Mouse (Mus musculus) liver, embryonic 12.5 days (tissue): ENCODE measurements around the gene Krt10. TPM values are rescaled to one million over a fixed set of nuclear protein-coding genes. Genes with fewer than 3 reads are reported as not detected.

Experiments
- ATAC-seq: fragments of 200-750 bp; cut with Nextera tagmentation; 2 replicates; pipeline ENCODE4 v1.8.0; 2017; ENCODE audit warnings: moderate number of reproducible peaks, mild to moderate bottlenecking, moderate library complexity
- H3K27ac ChIP-seq: fragments of 300-500 bp; sonication (generic); 2 replicates; pipeline ENCODE4 v1.5.1; 2016; ENCODE audit warnings: mild to moderate bottlenecking
- H3K27me3 ChIP-seq: fragments of 300-500 bp; sonication (generic); replicated peaks from 2 replicates; pipeline ENCODE4 v1.6.1; 2016; ENCODE audit warnings: mild to moderate bottlenecking, moderate library complexity
- H3K36me3 ChIP-seq: fragments of 300-500 bp; sonication (generic); 2 replicates; pipeline ENCODE4 v1.6.1; 2016; ENCODE audit warnings: mild to moderate bottlenecking, moderate library complexity
- H3K4me1 ChIP-seq: fragments of 300-500 bp; sonication (generic); 2 replicates; pipeline ENCODE4 v1.6.1; 2016
- H3K4me2 ChIP-seq: fragments of 300-500 bp; sonication (generic); 2 replicates; pipeline ENCODE4 v1.6.1; 2016; ENCODE audit warnings: mild to moderate bottlenecking, moderate library complexity
- H3K4me3 ChIP-seq: fragments of 300-500 bp; sonication (generic); 2 replicates; pipeline ENCODE4 v1.5.1; 2016; ENCODE audit warnings: mild to moderate bottlenecking, moderate library complexity
- H3K9ac ChIP-seq: fragments of 300-500 bp; sonication (generic); 2 replicates; pipeline ENCODE4 v1.6.1; 2016; ENCODE audit warnings: mild to moderate bottlenecking, moderate library complexity
- H3K9me3 ChIP-seq: fragments of 300-500 bp; sonication (generic); replicated peaks from 2 replicates; pipeline ENCODE4 v1.6.1; 2016; ENCODE audit warnings: mild to moderate bottlenecking, moderate library complexity
- WGBS: fragments of 180-500 bp; shearing (Covaris S2); methylation state at CpG from one replicate; pipeline ENCODE4 v1.1.7; 2016; ENCODE audit not compliant: insufficient replicate concordance; 5-methylcytosine and 5-hydroxymethylcytosine counted together
- polyA plus RNA-seq: library from polyadenylated mRNA; unstranded; fragments of >200 nt; fragmentation: Nextera tagmentation; extraction: Ambion mirVana; gene quantifications from 2 replicates; pipeline ENCODE4 v1.2.1, GENCODE M21; 2016

Gene Krt10
- polyA plus RNA-seq, 1 experiment from 2014 or later: 5.2 TPM

DNA sequence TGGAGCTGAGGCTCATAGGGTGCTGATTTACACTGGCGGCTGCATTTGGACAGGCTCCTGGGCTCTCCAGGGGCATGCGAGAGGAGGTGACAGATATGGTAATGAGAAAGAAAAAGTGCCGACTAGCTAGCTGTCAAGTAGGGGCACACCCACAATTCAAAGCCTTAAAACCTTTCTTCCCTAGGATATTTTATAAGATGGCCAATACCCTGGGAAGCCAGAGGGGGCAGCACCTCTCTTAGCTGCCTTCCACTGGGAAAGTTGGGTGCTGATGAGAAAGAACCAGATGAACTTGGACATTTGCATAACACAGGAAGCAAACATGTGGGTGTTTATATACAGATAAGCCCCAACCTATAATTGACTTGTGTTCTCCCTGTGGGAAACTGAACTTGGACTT is 19.9 kb downstream of the Krt10 start:
- no peak for ATAC-seq
- 24% methylated on average over 3 of the region's 3 CpGs for WGBS

DNA sequence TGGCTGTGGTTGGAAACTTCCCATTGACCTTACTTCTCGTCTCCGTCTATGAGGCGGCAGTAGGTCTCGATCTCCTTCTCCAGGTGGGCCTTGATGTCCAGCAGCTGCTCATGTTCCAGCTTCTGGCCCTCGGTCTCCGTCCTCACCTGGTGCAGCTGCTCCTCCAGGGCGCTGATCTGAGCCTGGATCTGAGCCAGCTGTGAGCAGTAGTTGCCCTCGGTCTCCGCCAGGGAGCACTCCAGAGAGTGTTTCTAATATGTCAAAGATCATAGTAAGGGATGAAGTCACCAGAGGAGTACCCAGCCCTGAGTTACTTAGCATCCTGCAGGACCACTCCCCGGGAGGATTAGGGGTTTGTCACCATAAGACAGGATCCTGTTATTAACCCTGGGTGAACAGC is 22.4 kb downstream of the Krt10 start:
- no peaks in the 10 kb centered on the region for H3K4me1 ChIP-seq
- WGBS: 31% methylated on average over 10 of the region's 10 CpGs
- no peak overlapping the region for H3K4me3 ChIP-seq
- no peaks in the 10 kb centered on the region for H3K36me3 ChIP-seq
- H3K27ac ChIP-seq: no peak overlapping the region
- ATAC-seq: no peak
- peaks cover 11% of the 10 kb centered on the region; the same call in 1 of the 2 replicates for H3K27me3 ChIP-seq
- no peak overlapping the region for H3K9ac ChIP-seq
- no peaks in the 10 kb centered on the region for H3K9me3 ChIP-seq
- H3K4me2 ChIP-seq: no peak overlapping the region

More for the DNA sequence above, 19.9 kb downstream of the Krt10 start:
- H3K4me1 ChIP-seq: no peaks in the 10 kb centered on the region
- no peak overlapping the region for H3K27ac ChIP-seq
- no peak overlapping the region for H3K4me2 ChIP-seq
- H3K9me3 ChIP-seq: no peaks in the 10 kb centered on the region
- no peak overlapping the region for H3K4me3 ChIP-seq
- no peak overlapping the region for H3K9ac ChIP-seq
- peaks cover 11% of the 10 kb centered on the region; the same call in 1 of the 2 replicates for H3K27me3 ChIP-seq
- H3K36me3 ChIP-seq: no peaks in the 10 kb centered on the region

DNA sequence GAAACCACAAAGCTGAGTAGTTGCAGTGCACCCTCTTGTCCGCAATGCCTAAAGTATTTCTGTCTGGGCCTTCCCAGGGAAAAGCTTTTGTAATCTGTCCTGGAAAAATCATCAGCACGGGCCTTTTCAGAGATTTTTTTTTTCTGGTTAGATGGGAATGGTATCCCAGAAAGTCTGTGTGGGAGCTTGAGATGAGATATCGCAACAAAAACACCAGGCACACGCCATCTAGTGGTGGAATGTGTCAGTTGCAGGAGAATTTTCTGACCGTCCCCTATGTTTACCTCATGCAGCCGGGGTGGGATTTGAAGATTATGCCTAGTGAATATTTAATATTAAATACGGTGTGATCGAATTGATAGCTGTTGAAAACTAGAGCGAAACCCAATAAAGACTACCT is 24.8 kb downstream of the Krt10 start:
- Histone ChIP-seq H3K4me3 (no peak overlapping the region), H3K4me2 (no peak overlapping the region), H3K36me3 (no peaks in the 10 kb centered on the region), H3K9ac (no peak overlapping the region), H3K27ac (no peak overlapping the region), H3K9me3 (no peaks in the 10 kb centered on the region), H3K4me1 (no peaks in the 10 kb centered on the region), H3K27me3 (peaks cover 11% of the 10 kb centered on the region; the same call in 1 of the 2 replicates)
- no peak for ATAC-seq
- WGBS: 18% methylated on average over 9 of the region's 9 CpGs

GRCm38 (mm10) chr11:99361423-99361822 is 27.7 kb downstream of the Krt10 start:
- Histone ChIP-seq H3K27me3 (peaks cover 4% of the 10 kb centered on the region; the same call in 1 of the 2 replicates), H3K36me3 (no peaks in the 10 kb centered on the region), H3K4me1 (no peaks in the 10 kb centered on the region), H3K9me3 (no peaks in the 10 kb centered on the region), H3K9ac (no peak overlapping the region), H3K4me2 (no peak overlapping the region), H3K27ac (no peak overlapping the region), H3K4me3 (no peak overlapping the region)
- ATAC-seq: no peak
- 77% methylated on average over 8 of the region's 8 CpGs for WGBS

GRCm38 (mm10) chr11:99351004-99351403 is 38.2 kb downstream of the Krt10 start, which contains the start of gene Krt27:
Gene Krt27 (minus strand): TSS chr11:99351104.
- no peaks in the 10 kb centered on the region for H3K4me1 ChIP-seq

DNA sequence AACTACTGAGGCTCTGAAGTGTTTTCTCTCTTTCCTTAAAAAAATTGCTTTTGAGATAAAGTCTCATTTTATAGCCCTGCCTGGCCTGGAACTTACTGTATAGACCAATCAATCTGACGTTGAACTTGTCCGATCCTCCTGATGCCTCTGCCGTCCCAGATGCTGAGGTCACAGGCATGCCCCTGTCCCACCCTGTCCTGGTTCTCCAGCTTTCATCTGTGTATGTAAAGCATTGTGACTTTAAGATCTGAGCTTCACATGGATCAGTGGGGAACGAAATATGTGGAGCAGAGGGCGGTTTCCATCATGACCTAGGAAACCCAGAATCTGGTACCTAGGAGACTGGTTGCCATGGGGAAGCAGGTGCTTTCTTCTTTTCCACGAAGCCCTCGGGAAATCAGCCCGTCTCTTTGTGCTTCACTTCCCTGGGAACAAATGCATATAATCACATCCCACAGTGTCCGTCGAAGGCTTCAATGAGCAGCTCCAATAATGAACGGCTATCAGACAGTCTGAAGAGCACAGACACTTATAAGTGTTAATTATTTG is 49.8 kb downstream of the Krt10 start:
- Histone ChIP-seq H3K27me3 (no peaks in the 10 kb centered on the region), H3K9me3 (no peaks in the 10 kb centered on the region), H3K9ac (no peak overlapping the region), H3K36me3 (no peaks in the 10 kb centered on the region), H3K27ac (no peak overlapping the region), H3K4me2 (no peak overlapping the region), H3K4me1 (no peaks in the 10 kb centered on the region), H3K4me3 (no peak overlapping the region)
- no peak for ATAC-seq
- WGBS: 68% methylated on average over 11 of the region's 11 CpGs

More at GRCm38 (mm10) chr11:99351004-99351403, 38.2 kb downstream of the Krt10 start, which contains the start of gene Krt27:
- WGBS: 63% methylated on average over 12 of the region's 12 CpGs
- no peak within 1 kb of the TSS for H3K9ac ChIP-seq
- no peaks in the 10 kb centered on the region for H3K36me3 ChIP-seq
- no peak within 1 kb of the TSS for H3K27ac ChIP-seq
- no peak within 1 kb of the TSS for H3K4me2 ChIP-seq
- H3K9me3 ChIP-seq: no peaks in the 10 kb centered on the region
- H3K4me3 ChIP-seq: no peak within 1 kb of the TSS
- H3K27me3 ChIP-seq: peaks cover 3% of the 10 kb centered on the region; the same call in 1 of the 2 replicates
- no peak for ATAC-seq

- Histone ChIP-seq H3K27ac (no peak within 1 kb of the TSS), H3K36me3 (no peaks in the 10 kb centered on the region)
- whole genome bisulfite sequencing: 79% methylated on average over 11 of the region's 11 CpGs
These were observed 51.3 kb downstream of the Krt10 start, which contains the start of gene Krt26 for GRCm38 (mm10) chr11:99337866-99338265. Gene Krt26 (minus strand): TSS chr11:99337966.

More at GRCm38 (mm10) chr11:99337866-99338265, 51.3 kb downstream of the Krt10 start, which contains the start of gene Krt26:
- H3K9me3 ChIP-seq: no peaks in the 10 kb centered on the region
- no peaks in the 10 kb centered on the region for H3K27me3 ChIP-seq
- no peak within 1 kb of the TSS for H3K9ac ChIP-seq
- no peak within 1 kb of the TSS for H3K4me3 ChIP-seq
- ATAC-seq: no peak
- H3K4me1 ChIP-seq: no peaks in the 10 kb centered on the region
- H3K4me2 ChIP-seq: no peak within 1 kb of the TSS

Other genes starting within 250 kb of the Krt10 start
- gene Ccr7, start 234.3 kb downstream of the Krt10 start, polyA plus RNA-seq: 0.39 and 0.44 TPM in 2 replicates
- gene Smarce1, start 158.3 kb downstream of the Krt10 start, polyA plus RNA-seq: 114 and 115 TPM in 2 replicates
- 0.04 and 0.08 TPM in 2 replicates for gene Krt222, start 145.3 kb downstream of the Krt10 start, polyA plus RNA-seq
- not detected in 2 replicates for gene Krt24, start 104.1 kb downstream of the Krt10 start, polyA plus RNA-seq
- not detected in 2 replicates for gene Krt25, start 66.4 kb downstream of the Krt10 start, polyA plus RNA-seq
- gene Krt26, start 51.4 kb downstream of the Krt10 start, polyA plus RNA-seq: not detected in 2 replicates
- gene Krt27, start 38.3 kb downstream of the Krt10 start, polyA plus RNA-seq: not detected in 2 replicates
- gene Krt28, start 14.5 kb downstream of the Krt10 start, polyA plus RNA-seq: 0.07 and 0.11 TPM in 2 replicates
- gene Krt12, start 32.9 kb upstream of the Krt10 start, polyA plus RNA-seq: 0.06 TPM in 1 of 2 replicates, not detected in the other
- 23.5 and 24.6 TPM in 2 replicates for gene Krt20, start 48.8 kb upstream of the Krt10 start, polyA plus RNA-seq
- gene Krt23, start 103.8 kb upstream of the Krt10 start, polyA plus RNA-seq: 0.20 and 0.35 TPM in 2 replicates
- not detected in 2 replicates for gene Krt39, start 132.0 kb upstream of the Krt10 start, polyA plus RNA-seq
- gene Krt40, start 153.8 kb upstream of the Krt10 start, polyA plus RNA-seq: not detected in 2 replicates
- not detected in 2 replicates for gene Krtap3-3, start 161.5 kb upstream of the Krt10 start, polyA plus RNA-seq
- gene Krtap3-2, start 167.5 kb upstream of the Krt10 start, polyA plus RNA-seq: not detected in 2 replicates
- gene Gm11939, start 170.1 kb upstream of the Krt10 start, polyA plus RNA-seq: not detected in 2 replicates
- gene Krtap3-1, start 177.3 kb upstream of the Krt10 start, polyA plus RNA-seq: not detected in 2 replicates
- not detected in 2 replicates for gene Krtap1-5, start 191.7 kb upstream of the Krt10 start, polyA plus RNA-seq
- gene Krtap1-4, start 194.3 kb upstream of the Krt10 start, polyA plus RNA-seq: not detected in 2 replicates
- gene Krtap1-3, start 202.0 kb upstream of the Krt10 start, polyA plus RNA-seq: not detected in 2 replicates
- gene Krtap9-3, start 208.7 kb upstream of the Krt10 start, polyA plus RNA-seq: not detected in 2 replicates
- gene Gm11938, start 213.9 kb upstream of the Krt10 start, polyA plus RNA-seq: not detected in 2 replicates
- gene Gm11937, start 220.8 kb upstream of the Krt10 start, polyA plus RNA-seq: not detected in 2 replicates
- gene Krtap2-4, start 225.5 kb upstream of the Krt10 start, polyA plus RNA-seq: not detected in 2 replicates
- not detected in 2 replicates for gene Gm11562, start 231.1 kb upstream of the Krt10 start, polyA plus RNA-seq
- not detected in 2 replicates for gene Krtap4-1, start 238.9 kb upstream of the Krt10 start, polyA plus RNA-seq
- gene Krtap4-2, start 245.7 kb upstream of the Krt10 start, polyA plus RNA-seq: not detected in 2 replicates